Mouse (Mus musculus): Measurements from ENCODE around the gene Gatad1. TPM values are rescaled to one million over a fixed set of nuclear protein-coding genes. Genes with fewer than 3 reads are reported as not detected.
"Not testable (repeated sequence)": the region's sequence is repeated elsewhere in the genome, so short reads cannot be mapped to it uniquely, and the experiment has no call there.

Gatad1 gene
- total and polyA plus RNA-seq, 2 experiments from 2014 or later = 80.1 to 84.2 TPM

- no peak overlapping the region for H3K4me2 ChIP-seq (ENCODE audit: low read depth, low read length)
- H3K27ac ChIP-seq = no peak overlapping the region
- WGBS = 92% methylated on average over 8 of the region's 8 CpGs
- no peak overlapping the region for H3K9ac ChIP-seq (replicated peaks; ENCODE audit: low read length)
- no peaks in the 10 kb centered on the region for H3K27me3 ChIP-seq (ENCODE audit: insufficient read depth, low read length)
- ATAC-seq (no peak), DNase-seq (ENCODE audit: low spot score) (no peak)
- H3K9me3 ChIP-seq (ENCODE audit: low read length) = no peaks in the 10 kb centered on the region
- no peaks in the 10 kb centered on the region for H3K4me1 ChIP-seq (ENCODE audit: insufficient read depth, low read length)
- no peak overlapping the region for H3K4me3 ChIP-seq (ENCODE audit: low read length)
- TF ChIP-seq CTCF (IDR thresholded peaks at IDR 0.05; ENCODE audit: low read depth) = no peak
- H3K36me3 ChIP-seq (ENCODE audit: insufficient read depth, low read length) = peaks cover 32% of the 10 kb centered on the region
Measured at GRCm38 (mm10) chr5:3688298-3688697, 31.3 kb upstream of the Gatad1 start.

GRCm38 (mm10) chr5:3669938-3670554 is 13.1 kb upstream of the Gatad1 start:
- H3K4me1 ChIP-seq (ENCODE audit: insufficient read depth, low read length) = no peaks in the 10 kb centered on the region
- no peaks in the 10 kb centered on the region for H3K9me3 ChIP-seq (ENCODE audit: low read length)
- TF ChIP-seq CTCF (IDR thresholded peaks at IDR 0.05; ENCODE audit: low read depth) = no peak
- H3K4me2 ChIP-seq (ENCODE audit: low read depth, low read length) = no peak overlapping the region
- H3K27me3 ChIP-seq (ENCODE audit: insufficient read depth, low read length) = no peaks in the 10 kb centered on the region
- ATAC-seq = no peak
- no peak for DNase-seq (ENCODE audit: low spot score)
- no peak overlapping the region for H3K4me3 ChIP-seq (ENCODE audit: low read length)
- 94% methylated on average over 6 of the region's 6 CpGs for WGBS
- no peak overlapping the region for H3K9ac ChIP-seq (replicated peaks; ENCODE audit: low read length)
- no peak overlapping the region for H3K27ac ChIP-seq
- H3K36me3 ChIP-seq (ENCODE audit: insufficient read depth, low read length) = no peaks in the 10 kb centered on the region

- H3K9ac ChIP-seq (replicated peaks; ENCODE audit: low read length) = no peak overlapping the region
- H3K4me3 ChIP-seq (ENCODE audit: low read length) = no peak overlapping the region
- H3K27me3 ChIP-seq (ENCODE audit: insufficient read depth, low read length) = no peaks in the 10 kb centered on the region
- no peaks in the 10 kb centered on the region for H3K36me3 ChIP-seq (ENCODE audit: insufficient read depth, low read length)
- no peak for TF ChIP-seq CTCF (IDR thresholded peaks at IDR 0.05; ENCODE audit: low read depth)
- H3K9me3 ChIP-seq (ENCODE audit: low read length) = no peaks in the 10 kb centered on the region
- ATAC-seq (no peak), DNase-seq (ENCODE audit: low spot score) (no peak)
- H3K27ac ChIP-seq = no peak overlapping the region
- no peaks in the 10 kb centered on the region for H3K4me1 ChIP-seq (ENCODE audit: insufficient read depth, low read length)
- no peak overlapping the region for H3K4me2 ChIP-seq (ENCODE audit: low read depth, low read length)
- 86% methylated on average over 12 of the region's 12 CpGs for WGBS
Measured at GRCm38 (mm10) chr5:3666585-3666984, 9.6 kb upstream of the Gatad1 start.

DNA sequence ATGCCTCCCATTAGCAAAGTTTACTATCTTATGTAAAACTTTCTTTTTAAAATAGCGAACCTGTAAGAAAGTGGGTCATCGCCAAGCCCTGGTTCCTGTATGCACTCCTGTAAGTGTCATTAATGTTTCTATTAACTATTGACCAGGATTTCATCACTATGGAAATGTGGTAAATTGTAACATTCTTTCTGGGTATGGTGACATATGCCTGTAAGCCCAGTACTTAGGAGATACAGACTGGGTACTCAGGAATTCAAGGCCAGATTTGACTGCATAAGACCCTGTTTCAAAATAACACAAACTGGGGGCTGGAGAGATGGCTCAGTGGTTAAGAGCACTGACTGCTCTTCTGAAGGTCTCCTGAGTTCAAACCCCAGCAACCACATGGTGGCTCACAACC is 8.2 kb upstream of the Gatad1 start:
- H3K9ac ChIP-seq (replicated peaks; ENCODE audit: low read length) = no peak overlapping the region
- WGBS = 94% methylated on average over 2 of the region's 2 CpGs
- DNase-seq (ENCODE audit: low spot score) = no peak
- no peaks in the 10 kb centered on the region for H3K9me3 ChIP-seq (ENCODE audit: low read length)
- H3K4me3 ChIP-seq (ENCODE audit: low read length) = no peak overlapping the region
- H3K4me2 ChIP-seq (ENCODE audit: low read depth, low read length) = no peak overlapping the region
- TF ChIP-seq CTCF (IDR thresholded peaks at IDR 0.05; ENCODE audit: low read depth) = no peak
- H3K4me1 ChIP-seq (ENCODE audit: insufficient read depth, low read length) = no peaks in the 10 kb centered on the region
- no peak overlapping the region for H3K27ac ChIP-seq
- H3K36me3 ChIP-seq (ENCODE audit: insufficient read depth, low read length) = no peaks in the 10 kb centered on the region
- no peaks in the 10 kb centered on the region for H3K27me3 ChIP-seq (ENCODE audit: insufficient read depth, low read length)
- ATAC-seq = no peak

DNA sequence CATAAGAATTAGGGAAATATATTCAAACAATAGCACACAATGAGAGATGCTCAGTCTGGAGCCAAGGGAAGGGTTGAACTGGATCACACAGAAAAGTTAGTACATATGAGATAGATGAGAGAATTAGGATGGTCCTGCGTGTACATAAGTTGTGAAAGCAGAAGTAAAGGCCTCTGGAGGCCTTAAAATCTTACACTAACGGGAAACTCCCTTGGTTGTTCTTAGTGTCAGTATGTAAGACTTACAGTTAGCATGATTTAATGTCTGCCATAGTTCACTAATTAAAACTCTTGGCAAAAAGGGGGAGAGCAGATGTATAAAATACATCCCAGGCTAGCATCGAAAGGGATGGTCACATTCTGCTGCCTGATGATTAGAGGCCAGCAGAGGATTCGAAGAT is 3.2 kb downstream of the Gatad1 start:
- Histone ChIP-seq H3K9ac (replicated peaks; ENCODE audit: low read length) (no peak overlapping the region), H3K27me3 (ENCODE audit: insufficient read depth, low read length) (no peaks in the 10 kb centered on the region), H3K4me3 (ENCODE audit: low read length) (no peak overlapping the region), H3K27ac (no peak overlapping the region), H3K4me1 (ENCODE audit: insufficient read depth, low read length) (no peaks in the 10 kb centered on the region), H3K9me3 (ENCODE audit: low read length) (no peaks in the 10 kb centered on the region), H3K36me3 (ENCODE audit: insufficient read depth, low read length) (no peaks in the 10 kb centered on the region), H3K4me2 (ENCODE audit: low read depth, low read length) (no peak overlapping the region)
- no peak for DNase-seq (ENCODE audit: low spot score)
- WGBS = 91% methylated on average over 4 of the region's 4 CpGs
- no peak for ATAC-seq
- no peak for TF ChIP-seq CTCF (IDR thresholded peaks at IDR 0.05; ENCODE audit: low read depth)

DNA sequence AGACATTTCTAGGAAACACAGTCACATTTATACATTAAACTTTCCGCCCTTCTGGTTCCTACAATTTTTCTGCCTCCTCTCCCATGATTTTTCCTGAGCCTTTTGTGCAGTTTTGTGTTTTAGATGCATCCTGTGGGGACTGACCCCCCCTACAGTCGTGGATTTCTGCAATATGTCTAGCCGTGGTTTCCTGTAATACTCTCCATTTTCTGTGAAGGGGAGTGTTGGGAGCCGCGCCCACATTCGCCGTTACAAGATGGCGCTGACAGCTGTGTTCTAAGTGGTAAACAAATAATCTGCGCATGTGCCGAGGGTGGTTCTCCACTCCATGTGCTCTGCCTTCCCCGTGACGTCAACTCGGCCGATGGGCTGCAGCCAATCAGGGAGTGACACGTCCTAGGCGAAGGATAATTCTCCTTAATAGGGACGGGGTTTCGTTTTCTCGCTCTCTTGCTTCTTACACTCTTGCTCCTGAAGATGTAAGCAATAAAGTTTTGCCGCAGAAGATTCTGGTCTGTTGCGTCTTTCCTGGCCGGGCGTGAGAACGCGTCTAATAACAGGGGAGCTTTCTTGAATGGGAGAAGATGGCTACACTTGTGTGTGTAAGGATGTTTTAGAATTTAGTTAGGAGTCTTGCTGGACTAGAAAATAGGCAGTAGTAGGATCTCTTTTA is 3.9 kb downstream of the Gatad1 start:
- H3K27me3 ChIP-seq (ENCODE audit: insufficient read depth, low read length); H3K4me2 ChIP-seq (ENCODE audit: low read depth, low read length); H3K4me3 ChIP-seq (ENCODE audit: low read length); H3K27ac ChIP-seq; DNase-seq (ENCODE audit: low spot score); H3K9me3 ChIP-seq (ENCODE audit: low read length); ATAC-seq; H3K36me3 ChIP-seq (ENCODE audit: insufficient read depth, low read length); H3K9ac ChIP-seq (replicated peaks; ENCODE audit: low read length); H3K4me1 ChIP-seq (ENCODE audit: insufficient read depth, low read length): not testable (repeated sequence)
- 95% methylated on average over 15 of the region's 25 CpGs for WGBS

GRCm38 (mm10) chr5:3651621-3652020 is 5.4 kb downstream of the Gatad1 start:
- no peak overlapping the region for H3K9ac ChIP-seq (replicated peaks; ENCODE audit: low read length)
- no peak for ATAC-seq
- no peak overlapping the region for H3K4me3 ChIP-seq (ENCODE audit: low read length)
- TF ChIP-seq CTCF (IDR thresholded peaks at IDR 0.05; ENCODE audit: low read depth) = no peak
- no peaks in the 10 kb centered on the region for H3K36me3 ChIP-seq (ENCODE audit: insufficient read depth, low read length)
- 86% methylated on average over 5 of the region's 5 CpGs for WGBS
- no peak for DNase-seq (ENCODE audit: low spot score)
- H3K27ac ChIP-seq = no peak overlapping the region
- H3K4me2 ChIP-seq (ENCODE audit: low read depth, low read length) = no peak overlapping the region
- no peaks in the 10 kb centered on the region for H3K27me3 ChIP-seq (ENCODE audit: insufficient read depth, low read length)
- no peaks in the 10 kb centered on the region for H3K9me3 ChIP-seq (ENCODE audit: low read length)
- H3K4me1 ChIP-seq (ENCODE audit: insufficient read depth, low read length) = no peaks in the 10 kb centered on the region
